Mouse (Mus musculus) cerebellum, adult 18-20 months (tissue): ENCODE data around the gene Helq.
A peak's percentile ranks its signal among the peaks of the same experiment; 100 is the strongest.

Experiments
- DNase-seq, 2 experiments: peaks; one replicate each; pipeline ENCODE4 v3.0.0; 2021

Helq gene

DNA sequence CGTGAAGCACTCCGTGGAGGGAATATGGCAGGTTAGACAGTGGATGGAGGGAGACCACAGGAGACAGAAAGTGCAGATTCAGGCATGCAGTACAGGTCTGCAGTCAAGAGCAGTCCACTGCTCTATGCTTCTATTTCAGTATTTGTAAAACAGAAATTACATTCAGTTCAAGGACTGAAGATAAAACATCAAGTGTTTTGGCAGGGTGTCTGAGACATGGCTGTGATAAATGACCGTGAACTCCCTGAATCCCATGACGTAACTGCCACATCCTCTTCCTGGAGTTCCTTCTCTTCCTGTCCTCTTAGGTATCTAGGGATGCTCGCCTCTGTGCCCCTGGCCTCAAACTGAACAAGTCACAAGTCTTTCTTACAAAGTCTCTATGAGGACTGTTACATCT, 21.5 kb downstream of the Helq start:
- DNase-seq: no peak

DNA sequence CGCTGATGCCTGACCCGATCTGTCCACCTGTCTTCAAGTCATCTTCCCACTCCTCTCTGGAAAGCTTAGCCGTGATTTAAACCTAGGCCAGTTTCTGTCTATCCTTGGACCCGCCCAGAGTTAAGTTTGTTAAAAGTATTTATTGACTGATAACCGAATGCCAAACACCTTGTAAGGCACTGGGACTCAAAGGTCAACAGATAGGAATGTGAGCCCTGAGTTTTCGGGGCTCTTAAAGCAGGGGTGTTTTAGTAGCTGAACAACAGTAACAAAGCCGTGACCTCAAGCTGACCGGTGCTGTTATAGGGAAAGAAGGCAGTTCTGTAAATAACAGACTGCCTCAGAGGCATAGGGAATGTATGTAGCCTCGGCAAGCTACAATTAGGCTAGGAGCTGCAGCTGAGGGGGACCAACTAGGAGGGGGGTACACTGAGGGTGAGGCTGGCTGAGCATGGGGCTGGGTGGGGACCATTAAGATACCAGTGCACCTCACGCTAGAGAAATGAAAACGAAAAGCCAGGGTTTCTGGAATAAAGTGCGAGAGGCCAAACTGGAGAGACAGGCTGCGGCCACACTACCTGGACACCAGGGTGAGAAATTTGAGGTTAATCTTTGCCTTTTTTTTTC, 22.5 kb downstream of the Helq start:
- DNase-seq: no peak

DNA sequence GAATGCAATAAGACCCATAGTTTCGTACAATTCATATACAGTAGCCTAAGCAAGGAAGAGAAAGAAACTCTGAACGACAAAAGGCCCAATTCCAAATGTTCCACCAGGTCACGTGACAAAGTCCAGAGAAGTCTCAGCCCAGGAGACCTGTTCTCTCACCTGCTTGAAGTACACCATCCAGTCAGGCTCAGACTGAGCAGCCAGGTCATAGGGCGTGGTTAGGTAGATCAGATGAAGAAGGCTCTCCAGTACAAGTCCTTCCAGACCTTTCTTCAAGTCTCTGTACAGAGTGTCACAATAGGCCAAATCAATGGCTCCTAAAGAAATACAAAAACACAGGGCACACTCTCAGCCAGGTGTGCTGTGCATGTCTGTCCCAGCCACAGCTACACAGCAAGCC, 26.8 kb downstream of the Helq start:
- no peak for DNase-seq

DNA sequence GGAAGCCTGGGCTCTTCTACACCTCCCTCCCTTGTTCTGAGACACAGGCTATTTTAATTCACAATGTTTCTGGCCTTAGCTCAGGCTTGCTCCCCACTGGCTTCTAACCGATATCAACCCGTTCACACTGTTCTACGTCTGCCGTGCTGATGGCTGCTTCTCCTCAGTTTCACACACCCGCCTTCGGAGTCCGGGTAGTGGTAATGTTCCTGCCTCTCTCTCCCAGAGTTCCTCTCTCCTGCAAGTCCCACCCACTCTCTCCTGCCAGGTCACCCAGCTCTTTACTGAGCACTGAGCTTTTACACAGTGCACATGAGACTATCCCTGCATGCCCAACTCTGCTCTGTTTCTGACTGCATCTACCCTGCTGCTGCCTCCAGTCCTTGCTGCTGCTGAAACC, 32.4 kb downstream of the Helq start:
- DNase-seq: no peak

DNA sequence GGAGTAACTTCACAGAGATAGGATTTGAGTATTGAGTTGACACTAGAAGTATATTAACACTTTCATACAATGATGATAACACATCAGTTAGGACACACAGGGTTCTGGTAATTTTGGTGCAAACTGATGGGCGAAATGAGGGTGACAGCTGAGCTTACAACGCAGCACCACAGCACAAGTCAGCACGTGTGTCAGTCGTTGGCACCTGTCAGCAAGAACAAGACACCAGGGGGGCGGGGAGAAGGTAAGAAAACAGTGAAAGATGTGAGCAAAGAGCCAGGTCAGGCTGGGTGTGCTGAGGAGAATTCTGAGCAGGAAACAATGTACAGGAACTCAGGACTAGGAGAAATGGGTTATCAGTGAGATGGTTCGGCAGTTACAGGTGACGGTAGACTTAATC, 36.7 kb downstream of the Helq start:
- no peak for DNase-seq

DNA sequence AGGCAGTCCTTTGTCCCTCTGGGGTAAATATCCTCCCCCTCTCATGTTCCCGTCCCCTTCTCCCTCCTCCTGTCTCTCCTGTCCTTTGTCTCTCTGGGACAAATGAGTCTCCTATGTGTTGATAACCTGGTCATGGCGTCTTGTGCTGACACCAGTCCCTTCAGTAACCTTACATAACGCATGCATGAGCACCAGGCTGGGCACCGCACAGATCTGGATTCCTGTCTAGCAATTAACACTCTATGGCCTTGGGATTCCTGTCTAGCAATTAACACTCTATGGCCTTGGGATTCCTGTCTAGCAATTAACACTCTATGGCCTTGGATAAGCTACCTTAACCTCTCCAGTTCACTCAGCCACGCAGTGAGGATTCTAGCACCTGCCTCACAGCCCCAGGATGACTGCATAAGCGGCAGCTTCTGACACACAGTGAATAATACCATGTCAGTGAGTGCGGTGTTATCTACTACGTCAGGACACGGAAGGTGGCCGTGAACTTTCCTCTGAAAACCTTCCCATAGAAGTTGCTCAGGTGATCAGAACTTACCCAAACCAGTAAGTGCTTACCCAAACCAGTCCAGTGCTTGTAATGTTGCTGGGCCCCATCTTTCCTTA, 38.2 kb downstream of the Helq start:
- DNase-seq: no peak

DNA sequence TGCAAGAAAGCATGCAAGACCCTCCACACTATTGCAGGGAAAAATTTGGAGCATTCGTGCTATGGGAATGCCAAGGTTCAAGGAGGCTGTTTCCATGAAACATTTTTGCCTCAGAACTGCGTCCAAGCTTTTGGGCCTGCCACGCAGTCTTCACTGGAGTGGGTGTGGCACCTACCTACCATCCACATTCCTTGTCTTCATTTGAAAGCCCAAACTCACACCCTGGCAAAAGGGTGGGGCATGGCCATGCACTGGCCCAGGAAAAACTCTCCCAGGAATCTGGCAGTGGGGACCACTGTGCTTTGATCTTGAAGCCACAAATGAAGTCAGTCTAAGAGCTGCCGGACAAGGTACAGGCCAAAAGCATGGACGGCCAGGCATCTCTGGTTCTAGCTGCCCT, 40.3 kb downstream of the Helq start:
- DNase-seq: no peak

DNA sequence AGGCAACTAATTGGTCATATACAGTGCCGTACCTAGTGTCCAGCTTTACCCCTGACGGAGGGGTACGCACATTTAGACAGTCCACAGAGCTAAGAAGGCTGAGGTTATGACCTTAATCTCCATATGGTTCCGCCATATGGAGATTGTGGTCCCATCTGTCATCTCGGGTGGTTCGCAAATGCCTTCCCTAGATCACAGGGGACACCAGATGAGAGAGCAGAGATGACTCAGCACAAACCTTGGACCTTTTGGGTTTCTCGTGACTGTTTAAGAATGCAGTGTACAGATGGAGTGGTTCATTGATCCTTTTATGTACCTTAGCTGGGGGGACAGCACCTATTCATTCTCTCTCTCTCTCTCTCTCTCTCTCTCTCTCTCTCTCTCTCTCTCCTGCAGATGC, 45.0 kb downstream of the Helq start:
- peak; percentile 41 to 58 for DNase-seq

DNA sequence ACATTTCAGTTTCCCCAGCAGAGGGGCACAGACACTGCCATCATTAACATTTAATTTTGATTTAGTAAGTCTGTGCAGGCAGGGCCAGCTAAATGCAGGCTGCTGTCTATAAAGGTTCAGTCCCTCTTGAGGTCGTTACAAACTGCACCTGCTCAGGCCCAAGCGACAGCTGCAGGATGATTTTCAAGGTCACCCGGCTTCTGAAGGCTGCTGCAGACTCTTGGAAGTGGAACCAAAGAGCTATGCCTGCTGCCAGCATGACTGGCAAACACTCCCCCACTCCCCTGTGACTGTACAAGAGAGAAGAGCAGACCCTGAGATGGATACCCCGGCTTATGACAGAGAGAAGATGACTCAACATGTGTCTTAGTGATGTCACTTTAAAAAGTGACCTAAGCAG, 46.7 kb downstream of the Helq start:
- no peak for DNase-seq

DNA sequence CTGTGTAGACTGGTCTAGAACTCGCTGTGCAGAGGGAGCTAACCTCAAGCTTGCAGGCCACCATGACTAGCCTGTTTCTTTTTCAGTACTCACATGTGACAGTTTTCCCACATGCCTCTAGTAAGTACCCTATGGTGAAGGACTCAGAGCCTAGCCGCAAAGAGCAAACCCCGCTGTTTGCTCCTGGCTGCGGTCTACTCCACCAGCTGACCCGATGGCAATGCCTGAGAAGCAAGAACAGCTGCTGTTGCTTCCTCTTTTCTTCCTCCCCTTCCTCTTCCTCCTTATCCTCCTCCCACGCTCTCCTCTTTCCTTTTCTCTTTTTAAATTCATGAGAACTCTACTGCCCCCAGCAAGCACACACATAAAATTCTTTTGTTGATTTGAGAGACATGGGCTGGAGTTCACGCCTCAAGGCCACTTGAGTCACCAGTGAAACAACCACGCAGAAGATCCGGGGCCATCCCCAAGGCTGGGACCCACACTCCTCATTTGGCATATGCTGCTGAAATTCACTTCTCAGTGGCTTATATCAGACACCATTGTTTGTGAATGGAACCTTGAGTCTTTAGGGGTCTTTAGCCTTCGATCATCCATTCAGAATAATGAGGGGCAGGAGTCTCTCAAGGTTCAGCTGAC, 47.7 kb downstream of the Helq start:
- no peak for DNase-seq

DNA sequence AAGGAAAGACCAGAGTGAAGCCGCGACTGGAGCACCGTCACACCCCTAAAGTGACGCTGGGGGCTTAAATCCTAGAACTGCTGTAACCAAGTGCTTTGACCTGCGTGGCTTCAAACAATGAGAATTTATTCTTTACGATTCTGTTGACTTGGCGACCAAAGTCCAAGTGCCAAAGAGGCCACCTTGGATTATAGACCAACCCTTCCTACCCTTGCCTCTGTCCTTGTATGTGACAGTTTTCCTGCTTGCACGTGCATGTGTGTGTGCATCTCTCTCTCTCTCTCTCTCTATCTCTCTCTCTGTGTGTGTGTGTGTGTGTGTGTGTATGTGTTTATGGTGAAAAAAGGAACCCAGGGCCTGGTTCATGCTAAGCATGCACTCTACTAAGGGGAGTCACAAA, 59.6 kb downstream of the Helq start:
- no peak for DNase-seq

DNA sequence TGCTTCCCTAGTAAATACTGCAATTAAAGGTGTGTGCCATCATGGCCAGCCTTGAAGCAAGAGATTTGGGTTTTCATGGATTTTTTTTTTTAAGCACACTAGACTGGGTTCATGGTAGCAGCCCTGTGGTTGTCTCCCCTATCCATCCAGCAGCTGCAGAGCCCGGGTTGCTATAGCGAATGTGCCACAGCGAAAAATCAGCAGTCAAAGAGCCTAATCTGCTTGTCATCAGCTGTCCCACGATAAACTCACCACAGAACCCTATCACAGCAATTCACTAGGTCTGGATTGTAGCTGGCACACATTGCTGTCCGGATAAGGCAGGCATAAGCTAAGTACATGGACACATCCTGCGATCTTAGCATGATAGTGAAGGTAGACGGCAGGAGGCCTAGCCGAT, 61.5 kb downstream of the Helq start:
- no peak for DNase-seq

DNA sequence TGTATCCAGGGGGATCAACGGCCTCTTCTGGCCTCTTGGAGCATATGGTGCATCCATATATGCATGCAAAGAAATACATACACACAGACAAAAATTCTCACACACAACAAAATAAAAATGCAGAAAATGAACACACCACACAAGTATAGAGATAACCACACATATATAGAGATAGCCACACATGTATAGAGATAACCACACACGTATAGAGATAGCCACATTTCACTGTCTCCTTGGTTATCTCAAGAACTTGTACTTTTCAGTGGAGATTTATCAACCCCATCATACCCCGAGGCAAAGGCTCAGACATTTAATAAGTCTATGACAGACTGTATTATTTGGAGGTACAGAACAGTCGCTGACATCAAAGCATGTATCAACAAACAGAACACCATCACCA, 63.9 kb downstream of the Helq start:
- no peak for DNase-seq

DNA sequence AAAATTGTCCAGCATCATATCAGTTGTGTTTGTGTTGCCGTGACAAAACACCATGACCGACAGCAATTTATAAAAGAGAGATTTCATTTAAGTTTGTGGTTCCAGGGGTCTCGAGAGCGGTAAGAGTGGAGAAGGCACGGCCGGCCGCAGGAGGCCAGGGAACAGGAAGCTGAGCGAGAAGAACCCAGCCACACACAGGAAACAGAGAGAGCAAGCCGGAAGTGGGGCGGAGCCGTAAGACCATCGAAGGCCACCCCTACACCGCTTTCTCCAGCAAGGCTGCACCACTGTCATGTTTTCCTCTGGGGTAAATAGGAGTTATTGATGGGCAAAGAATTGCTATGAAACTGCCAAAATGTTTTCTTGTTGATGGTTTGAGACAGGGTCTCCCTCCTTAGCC, 69.6 kb downstream of the Helq start:
- no peak for DNase-seq

DNA sequence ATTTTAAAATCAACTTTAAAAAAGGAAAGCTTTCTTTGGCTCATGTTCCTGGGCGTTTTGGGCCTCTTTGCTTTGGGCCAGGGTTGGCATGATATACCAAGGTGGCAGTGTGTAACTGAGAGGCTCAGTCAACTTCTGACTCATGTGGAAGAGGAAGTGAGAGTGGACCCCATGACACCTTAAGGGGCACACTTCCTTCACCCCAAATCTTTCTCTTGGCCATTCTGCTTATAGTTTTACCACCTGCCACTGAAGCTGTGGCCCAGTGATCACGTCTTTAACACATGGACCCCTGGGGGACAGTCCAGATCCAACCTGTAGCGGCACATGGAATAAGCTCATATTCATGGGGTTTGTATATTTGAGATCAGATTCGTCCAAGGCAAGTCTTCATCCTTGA, 72.4 kb downstream of the Helq start:
- DNase-seq: no peak

DNA sequence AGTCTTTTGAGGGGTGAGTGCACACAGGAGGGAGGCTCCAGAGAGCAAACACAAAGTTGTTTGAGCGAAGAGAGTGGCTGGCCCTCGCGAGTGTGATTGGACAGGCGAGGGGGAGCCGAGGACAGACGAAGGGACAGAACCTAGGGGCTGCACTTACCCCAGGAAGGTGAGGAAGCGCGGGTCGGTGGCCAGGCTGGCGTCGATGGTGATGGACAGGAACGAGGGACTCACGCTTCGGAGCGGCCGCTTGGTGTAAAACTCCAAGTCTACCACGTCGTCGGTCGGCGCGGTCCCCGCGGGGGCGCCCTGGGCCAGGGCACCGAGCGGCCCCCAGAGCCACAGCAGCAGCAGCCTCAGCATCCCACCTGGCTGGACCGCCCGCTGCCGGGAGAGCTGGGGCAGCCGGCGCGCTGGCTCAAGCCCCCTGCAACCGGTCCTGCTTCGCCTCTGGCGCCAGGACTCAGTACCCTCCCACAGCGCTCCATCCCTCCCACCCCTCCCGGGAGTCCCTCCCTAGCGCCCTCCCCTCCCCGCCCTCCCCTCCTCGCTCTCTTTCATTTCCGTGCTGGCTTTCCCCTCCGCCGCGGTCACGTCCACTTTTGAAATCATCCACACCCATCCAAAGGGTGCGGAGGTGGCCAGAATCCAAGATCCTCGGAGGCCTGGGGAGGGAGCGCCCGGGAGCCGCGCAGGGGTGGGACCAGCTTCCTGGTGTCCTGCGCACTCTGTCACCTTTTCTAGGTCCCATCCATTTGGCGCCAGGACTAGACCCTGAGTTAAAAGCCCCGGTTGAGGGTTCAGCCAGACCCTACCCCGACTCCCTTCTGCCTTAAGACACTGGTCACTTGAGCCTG, 78.9 kb downstream of the Helq start, which contains the start of gene Hpse:
Gene Hpse (minus strand): TSS at position 482 of the 854 bp plus-strand sequence.
- peak in 1 of 2 experiments; percentile 6 for DNase-seq

DNA sequence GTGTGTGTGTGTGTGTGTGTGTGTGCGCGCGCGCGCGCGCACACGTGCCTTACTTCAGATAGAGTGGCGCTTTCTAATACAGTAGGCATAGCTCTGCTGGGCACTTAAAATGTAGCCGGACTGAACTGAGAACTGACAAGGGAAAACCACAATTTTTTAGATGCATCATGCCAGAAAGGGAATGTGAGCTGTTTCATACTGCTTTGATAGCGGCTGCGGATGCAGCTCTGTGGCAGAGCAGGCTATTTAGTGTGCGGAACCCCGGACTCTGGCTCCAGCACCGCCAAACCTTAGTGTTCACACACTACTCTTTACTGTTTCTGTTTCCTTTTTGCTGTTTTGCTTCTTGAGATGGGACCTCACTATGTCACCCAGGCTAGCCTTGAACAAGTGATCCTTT, 81.6 kb downstream of the Helq start:
- no peak for DNase-seq
